Mouse (Mus musculus): Measurements from ENCODE around the gene Med24.

DNA sequence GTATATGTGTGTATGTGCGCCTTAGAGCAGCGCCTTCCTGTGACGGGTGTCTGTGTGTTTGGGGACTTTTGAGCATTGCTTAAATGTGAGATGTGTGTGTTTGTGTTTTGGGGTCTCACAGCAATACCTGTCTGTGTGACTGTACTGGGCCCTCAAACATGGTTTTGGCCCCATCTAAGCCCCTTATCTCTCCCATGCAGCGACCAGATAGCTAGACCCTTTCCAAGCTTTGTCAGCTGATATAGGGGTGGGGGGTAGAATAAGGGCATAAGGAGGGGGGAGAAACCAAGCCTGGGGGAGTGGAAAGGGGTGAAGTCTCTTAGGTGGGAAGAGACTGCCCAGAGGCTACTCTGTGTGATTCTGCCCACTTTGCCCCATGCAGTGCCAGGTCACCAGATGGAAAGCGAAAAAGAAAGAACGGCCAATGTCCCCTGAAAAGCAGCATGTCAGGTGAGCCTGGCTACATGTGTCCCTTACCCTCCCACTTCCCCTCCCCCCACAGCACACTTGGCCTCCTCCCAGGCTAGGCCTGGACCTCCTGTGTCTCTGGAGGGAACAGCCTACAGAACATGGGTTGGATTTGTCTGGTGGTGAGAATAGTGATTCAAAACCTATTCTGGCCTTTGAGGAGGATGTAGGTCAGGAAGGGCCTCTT is 26.6 kb upstream of the Med24 start:
- TF ChIP-seq CTCF (IDR thresholded peaks at IDR 0.05; ENCODE audit: insufficient read depth, low read length) (no peak), POLR2A (IDR thresholded peaks at IDR 0.05; ENCODE audit: borderline replicate concordance, extremely low read depth, low read depth, low read length) (no peak)
